Mouse (Mus musculus): Measurements from ENCODE around the gene B3galt5. TPM values are rescaled to one million over a fixed set of nuclear protein-coding genes. Genes with fewer than 3 reads are reported as not detected.

Gene B3galt5
- total RNA-seq, 2 experiments from 2014 or later: not detected

Other genes starting within 250 kb of the B3galt5 start
- 6.5 and 8.0 TPM in 2 replicates for gene Psmg1, start 244.8 kb upstream of the B3galt5 start, total RNA-seq (2015; ENCODE audit: low replicate concordance)
- 8.6 and 9.9 TPM in 2 replicates for gene Psmg1, start 244.8 kb upstream of the B3galt5 start, total RNA-seq (2017; ENCODE audit: low replicate concordance)
- 12.6 and 36.0 TPM in 2 replicates for gene Brwd1, start 153.3 kb upstream of the B3galt5 start, total RNA-seq (2015; ENCODE audit: low replicate concordance)
- gene Brwd1, start 153.3 kb upstream of the B3galt5 start, total RNA-seq (2017; ENCODE audit: low replicate concordance): 16.9 and 19.0 TPM in 2 replicates
- 33.5 and 60.5 TPM in 2 replicates for gene Hmgn1, start 108.1 kb upstream of the B3galt5 start, total RNA-seq (2015; ENCODE audit: low replicate concordance)
- 9.1 and 16.9 TPM in 2 replicates for gene Hmgn1, start 108.1 kb upstream of the B3galt5 start, total RNA-seq (2017; ENCODE audit: low replicate concordance)
- 1.4 TPM in 1 of 2 replicates, not detected in the other for gene Wrb, start 90.4 kb upstream of the B3galt5 start, total RNA-seq (2015; ENCODE audit: low replicate concordance)
- gene Wrb, start 90.4 kb upstream of the B3galt5 start, total RNA-seq (2017; ENCODE audit: low replicate concordance): 2.1 TPM in 1 of 2 replicates, not detected in the other
- not detected in 2 replicates for gene Lca5l, start 43.5 kb upstream of the B3galt5 start, total RNA-seq (2015; ENCODE audit: low replicate concordance)
- gene Lca5l, start 43.5 kb upstream of the B3galt5 start, total RNA-seq (2017; ENCODE audit: low replicate concordance): not detected in 2 replicates
- not detected in 2 replicates for gene Sh3bgr, start 35.4 kb upstream of the B3galt5 start, total RNA-seq (2015; ENCODE audit: low replicate concordance)
- not detected in 2 replicates for gene Sh3bgr, start 35.4 kb upstream of the B3galt5 start, total RNA-seq (2017; ENCODE audit: low replicate concordance)
- gene Itgb2l, start 207.8 kb downstream of the B3galt5 start, total RNA-seq (2015; ENCODE audit: low replicate concordance): 13.0 TPM in 2 replicates
- 15.5 and 16.9 TPM in 2 replicates for gene Itgb2l, start 207.8 kb downstream of the B3galt5 start, total RNA-seq (2017; ENCODE audit: low replicate concordance)
- 7.1 TPM in 1 of 2 replicates, not detected in the other for gene Pcp4, start 231.8 kb downstream of the B3galt5 start, total RNA-seq (2015; ENCODE audit: low replicate concordance)
- gene Pcp4, start 231.8 kb downstream of the B3galt5 start, total RNA-seq (2017; ENCODE audit: low replicate concordance): not detected in 2 replicates

Measured in erythroid progenitor cell, adult 5-6 weeks (primary cell).